Mouse (Mus musculus) Muller cell, postnatal 12 days (primary cell): ENCODE results near the gene Gm14399.
"Not testable (repeated sequence)": the region's sequence is repeated elsewhere in the genome, so short reads cannot be mapped to it uniquely, and the experiment has no call there.

ENCODE experiments used
- DNase-seq: peaks from one replicate; pipeline ENCODE4 v3.0.0-alpha.2; 2015; ENCODE audit errors: inconsistent ontology term

Gene Gm14399

DNA sequence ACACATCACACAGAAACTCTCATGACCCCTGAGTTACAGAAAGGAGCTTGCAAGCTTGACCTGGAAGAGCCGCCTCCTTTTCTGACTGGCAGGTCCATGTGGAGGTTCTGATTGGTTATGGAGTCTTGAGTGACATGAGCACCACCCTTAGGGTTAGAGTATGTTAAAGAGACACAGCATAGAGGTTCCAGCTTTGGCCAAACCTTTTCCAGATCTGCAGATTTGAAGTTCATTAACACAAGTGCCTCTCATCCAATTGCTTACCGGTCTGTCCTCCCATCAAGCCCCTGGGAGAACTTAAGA, at the start of gene Gm14399:
Gm14399 (minus strand) TSS at position 20 of the 303 bp plus-strand sequence.
- not testable (repeated sequence) for DNase-seq

DNA sequence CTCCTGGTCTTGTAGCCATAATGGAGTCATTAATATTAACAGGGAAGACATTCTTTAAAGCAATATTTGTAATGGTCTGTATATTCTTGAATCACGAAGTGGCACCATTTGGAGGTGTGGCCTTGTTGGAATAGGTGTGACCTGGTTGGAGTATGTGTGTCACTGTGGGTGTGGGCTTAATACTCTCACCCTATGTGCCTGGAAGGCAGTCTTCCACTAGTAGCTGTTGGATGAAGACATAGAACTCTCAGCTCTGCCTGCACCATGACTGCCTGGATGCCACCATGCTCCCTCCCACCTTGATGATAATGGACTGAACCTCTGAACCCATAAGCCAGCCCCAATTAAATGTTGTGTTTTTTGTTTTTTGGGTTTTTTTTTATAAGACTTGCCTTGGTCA, 37.2 kb upstream of the Gm14399 start:
- DNase-seq = not testable (repeated sequence)

DNA sequence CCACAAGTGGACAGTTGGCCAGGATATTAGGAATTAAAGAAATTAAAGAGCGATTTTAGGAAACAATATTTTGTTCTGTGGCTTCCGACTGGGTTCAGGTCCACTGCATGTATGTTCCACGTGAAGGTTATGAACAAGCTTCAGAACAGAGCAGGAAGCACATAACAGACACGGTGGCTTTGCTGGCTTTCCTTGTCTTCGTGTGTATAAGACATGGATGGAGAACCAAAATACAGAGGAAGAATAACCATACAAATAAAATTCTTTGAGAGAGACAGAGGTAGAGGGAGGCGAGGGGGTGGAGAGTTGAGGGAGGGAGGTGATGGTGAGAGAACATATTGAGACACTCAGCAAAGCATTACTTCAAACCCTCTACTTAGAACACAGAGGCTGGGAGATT, 34.5 kb upstream of the Gm14399 start:
- DNase-seq = no peak

DNA sequence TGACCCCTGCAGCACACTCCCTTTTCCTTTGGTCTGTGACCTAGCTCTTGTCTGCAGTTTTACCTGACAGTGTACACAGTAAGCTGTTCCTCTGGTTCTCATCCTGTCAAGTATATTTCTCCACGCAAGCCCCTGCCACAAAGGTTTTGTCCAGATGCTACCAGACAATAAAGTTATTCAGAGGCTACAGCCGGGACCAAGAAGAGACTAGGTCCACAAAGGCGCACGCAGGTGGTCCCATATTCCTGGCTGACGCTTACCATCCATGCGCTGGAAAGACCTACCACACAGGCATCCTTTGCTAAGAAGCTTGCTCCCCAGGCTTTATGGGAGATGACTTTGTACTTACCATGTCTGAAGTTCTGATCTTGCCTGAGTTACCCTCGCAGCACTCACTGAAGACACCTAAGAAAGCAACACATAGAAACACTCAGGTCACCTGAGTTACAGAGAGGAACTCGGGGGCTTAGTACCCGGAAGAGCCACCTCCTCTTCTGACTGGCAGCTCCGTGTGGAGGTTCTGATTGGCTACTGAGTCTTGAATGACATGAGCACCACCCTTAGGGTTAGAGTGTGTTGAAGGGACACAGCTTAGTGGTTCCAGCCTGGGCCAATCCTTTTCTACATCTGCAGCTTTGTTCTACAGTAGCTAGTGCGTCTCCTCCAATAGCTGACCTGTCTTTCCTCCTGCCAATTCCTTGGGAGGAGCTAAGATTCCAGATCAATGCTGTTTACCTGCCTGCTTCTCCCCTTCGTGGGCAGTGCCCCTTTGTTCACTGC, 33.8 kb upstream of the Gm14399 start, which contains the start of gene Gm14443:
Gm14443 (minus strand) TSS at position 471 of the 780 bp plus-strand sequence.
- DNase-seq = not testable (repeated sequence)

DNA sequence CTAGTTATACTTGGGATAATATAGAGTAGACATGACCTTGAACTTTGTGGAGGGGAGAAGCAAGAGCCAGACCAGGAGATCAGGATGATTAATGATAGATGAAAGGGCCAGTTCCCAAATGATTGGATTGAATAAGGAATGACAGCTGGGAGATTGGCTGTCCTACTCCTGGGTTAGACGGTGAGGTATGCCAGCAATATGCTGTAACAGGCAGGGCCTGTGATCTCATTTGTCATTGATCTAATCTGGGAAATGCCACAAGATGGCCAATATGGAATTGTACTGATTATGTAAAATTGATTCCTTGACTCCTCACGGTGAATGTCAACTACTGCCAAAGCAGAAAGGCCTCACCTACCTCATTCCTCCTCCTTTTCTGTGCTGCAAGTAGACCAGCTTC, 32.2 kb upstream of the Gm14399 start:
- DNase-seq = not testable (repeated sequence)

DNA sequence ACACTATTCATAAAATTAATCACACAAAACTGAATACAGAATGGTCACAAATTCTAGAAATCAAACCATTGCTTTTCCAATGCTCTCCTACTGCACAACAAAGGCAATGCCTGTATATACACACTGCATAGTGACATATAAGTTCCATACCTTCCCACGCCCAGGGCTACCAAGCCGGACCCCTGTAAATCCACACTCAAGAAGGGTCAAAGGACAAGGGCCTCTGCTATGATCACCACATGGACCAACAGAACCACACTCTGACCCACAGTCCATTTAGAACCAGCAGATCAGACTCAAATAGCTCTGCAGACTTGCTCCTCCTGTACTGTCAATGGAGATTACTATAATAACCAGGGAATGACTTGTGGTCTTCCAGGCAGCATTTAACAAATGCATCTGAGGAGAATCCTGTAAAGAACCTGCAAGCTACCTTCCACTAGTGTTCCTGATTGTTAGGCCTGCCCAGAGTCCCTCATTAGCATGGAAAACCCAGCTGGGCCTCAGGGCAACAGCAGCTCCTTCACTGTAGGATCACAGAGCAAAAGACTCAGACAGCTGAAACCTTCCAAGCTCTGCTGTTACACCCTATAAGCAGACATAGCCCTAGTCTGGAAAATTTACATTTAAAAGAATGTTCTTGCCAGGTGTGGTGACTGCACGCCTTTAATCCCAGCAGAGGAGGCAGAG, 31.2 kb upstream of the Gm14399 start:
- DNase-seq = not testable (repeated sequence)

DNA sequence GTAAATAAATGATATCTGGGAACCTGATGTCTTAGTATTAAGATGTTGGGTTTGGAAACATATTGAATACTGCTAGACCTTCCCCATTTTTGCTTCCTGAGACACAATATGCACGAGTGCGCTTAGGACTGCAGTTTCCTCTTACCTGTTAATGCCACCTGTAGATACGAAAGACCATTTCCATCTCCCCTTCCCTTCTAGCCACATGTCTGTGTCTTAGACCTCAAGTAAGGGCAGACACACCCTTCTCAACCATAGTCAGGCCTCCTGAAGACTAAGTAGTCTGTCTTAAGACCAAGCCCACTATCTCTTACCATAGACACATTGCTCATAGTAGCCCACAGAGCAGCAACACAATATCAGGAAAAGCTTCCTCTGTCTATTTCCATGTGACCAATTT, 30.3 kb upstream of the Gm14399 start:
- DNase-seq = no peak

DNA sequence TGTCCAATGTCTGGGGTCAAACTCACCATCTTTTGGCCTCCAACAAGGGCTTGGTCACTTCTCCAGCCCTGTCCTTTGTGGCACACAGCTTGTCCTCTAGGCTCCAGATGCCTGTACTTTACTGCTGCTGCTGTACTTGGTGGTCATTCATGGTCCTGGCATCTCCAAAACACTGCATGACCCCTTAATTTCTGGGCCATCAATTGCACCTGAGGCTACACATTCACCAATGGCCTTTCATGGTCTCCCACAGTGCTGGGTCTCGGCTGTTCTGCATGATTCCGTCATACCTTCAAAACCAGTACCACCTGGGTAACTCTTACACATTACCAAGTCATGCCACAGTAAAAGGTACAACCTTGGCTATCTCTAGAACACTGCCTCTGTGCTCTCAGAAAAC, 25.1 kb upstream of the Gm14399 start:
- not testable (repeated sequence) for DNase-seq

DNA sequence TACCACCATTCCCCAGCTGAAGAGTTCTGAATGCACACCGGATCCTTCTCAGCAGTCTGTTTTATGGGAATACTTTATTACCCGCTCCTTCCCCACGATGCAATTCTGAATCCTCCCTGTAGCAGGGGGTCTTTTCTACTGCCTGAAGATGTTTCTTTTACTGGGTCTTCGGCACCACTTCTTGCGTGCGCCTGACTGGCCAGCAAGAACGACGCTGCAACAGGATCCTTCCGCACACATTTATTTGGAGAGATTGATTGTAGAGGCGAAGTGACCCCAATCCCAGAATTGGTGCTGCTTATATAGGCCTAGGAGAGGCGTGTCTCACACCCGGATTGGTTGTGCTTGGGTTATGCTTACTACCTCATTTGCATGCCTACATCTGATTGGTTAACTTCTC, 23.3 kb upstream of the Gm14399 start:
- DNase-seq = not testable (repeated sequence)

DNA sequence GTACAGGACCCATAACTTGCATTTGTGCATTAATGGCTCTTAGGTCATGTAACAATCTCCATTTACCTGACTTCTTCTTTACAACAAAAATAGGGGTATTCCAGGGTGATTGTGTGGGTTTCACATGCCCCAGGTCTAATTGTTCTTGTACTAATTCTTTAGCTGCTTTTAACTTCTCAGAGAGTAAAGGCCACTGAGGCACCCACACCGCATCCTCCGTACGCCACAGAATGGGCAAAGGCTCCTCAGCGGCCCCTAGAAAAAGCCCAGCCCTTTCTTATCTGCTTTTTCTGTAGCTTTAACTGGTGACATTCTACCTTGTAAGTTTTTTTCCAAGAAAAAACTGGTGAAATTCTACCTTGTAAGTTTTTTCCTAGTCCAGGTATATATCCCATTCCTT, 19.6 kb upstream of the Gm14399 start:
- not testable (repeated sequence) for DNase-seq

DNA sequence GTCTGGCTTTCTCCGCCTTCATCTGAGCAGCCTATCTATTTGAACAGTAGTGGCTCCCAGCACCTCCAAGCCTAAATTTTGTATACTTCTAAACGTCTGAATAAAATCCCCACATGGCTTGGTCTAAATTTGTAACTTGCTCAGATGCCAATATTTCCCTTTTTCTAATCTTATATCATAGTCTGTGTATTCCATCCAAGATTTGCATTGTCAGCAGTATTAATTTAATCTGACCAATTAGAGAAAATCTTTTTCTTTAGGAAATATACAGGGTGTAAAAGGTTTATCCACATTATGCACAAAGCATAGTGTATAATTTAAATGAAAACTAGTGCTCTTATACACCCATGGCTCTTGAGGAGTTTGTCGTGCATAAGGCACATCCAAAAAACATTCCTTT, 16.8 kb upstream of the Gm14399 start:
- DNase-seq = no peak

DNA sequence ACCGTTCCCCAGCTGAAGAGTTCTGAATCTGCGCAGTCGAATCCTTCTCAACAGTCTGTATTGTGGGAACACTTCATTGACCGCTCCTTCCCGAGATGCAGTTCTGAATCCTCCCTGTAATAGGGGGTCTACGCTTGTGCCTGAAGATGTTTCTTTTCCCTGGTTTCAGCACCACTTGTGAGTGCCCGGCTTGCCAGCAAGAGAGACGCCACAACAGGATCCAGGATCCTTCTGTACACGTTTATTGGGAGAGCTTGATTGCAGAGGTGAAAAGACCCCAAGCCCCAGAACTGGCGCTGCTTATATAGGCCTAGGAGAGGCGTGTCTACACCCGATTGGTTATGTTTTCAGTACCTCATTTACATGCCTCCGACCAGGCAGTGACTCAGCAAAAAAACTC, 14.9 kb upstream of the Gm14399 start:
- no peak for DNase-seq

DNA sequence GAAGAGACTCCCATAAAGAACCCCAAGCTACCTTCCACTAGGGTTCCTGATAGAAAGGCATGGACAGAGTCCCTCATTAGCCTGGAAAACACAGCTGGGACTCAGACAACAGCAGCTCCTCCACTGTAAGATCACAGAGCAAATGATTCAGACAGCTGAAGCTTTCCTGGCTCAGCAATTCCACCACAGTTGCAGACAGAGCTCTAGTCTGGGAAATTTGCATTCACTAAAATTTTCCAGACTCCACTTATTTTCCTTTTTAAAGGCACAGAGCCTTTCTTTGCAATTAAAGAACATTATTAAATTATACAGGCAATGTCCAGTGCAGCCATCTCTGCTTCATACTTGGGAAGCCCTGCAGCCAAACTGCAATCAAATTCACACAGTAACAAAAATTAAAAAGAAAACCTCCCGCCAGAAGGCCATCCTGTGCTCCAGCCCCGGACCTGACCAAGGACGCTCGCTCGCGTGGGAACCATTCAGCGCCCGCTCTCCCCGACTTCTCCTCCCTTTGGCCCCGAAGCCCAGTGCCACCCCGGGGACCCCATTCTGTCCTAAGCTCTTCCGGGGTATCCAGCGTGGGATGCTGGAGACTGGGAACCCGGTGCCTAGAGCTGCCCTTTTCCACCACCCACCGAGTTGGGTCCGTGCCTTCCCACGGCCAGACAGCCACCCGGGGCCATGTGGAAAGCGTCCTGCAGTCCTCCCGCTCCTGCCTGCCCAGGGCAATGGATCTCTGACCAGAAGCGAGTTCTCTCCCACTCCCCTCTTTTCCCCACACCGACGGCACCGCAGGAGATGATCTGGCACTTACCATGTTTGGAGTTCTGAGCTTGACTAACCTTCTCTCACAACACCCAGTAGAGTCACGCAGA, 457 bp downstream of the Gm14399 start:
- DNase-seq = peak; percentile 7

DNA sequence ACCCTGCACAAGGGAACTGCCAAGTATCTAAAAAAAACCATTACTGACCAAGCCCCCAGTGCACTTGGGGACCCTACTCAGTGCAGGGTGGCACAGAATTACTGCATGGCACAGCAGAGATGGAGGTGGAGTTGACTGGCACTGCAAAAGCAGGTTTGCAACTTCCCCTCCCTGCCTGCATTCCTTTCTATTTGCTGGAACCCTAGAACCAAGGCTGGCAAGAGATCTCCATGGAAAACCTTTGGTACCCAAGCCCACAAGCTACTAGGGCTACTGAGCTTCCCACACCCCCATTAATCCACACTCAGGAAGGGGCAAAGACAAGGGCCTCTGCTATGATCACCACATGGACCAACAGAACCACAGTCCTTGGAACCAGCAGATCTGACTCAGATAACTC, 1.2 kb downstream of the Gm14399 start:
- not testable (repeated sequence) for DNase-seq
